Mouse (Mus musculus) CH12.LX (cell line): Measurements from ENCODE around the gene Erc1. TPM values are rescaled to one million over a fixed set of nuclear protein-coding genes. Genes with fewer than 3 reads are reported as not detected.

Experiments used
- DNase-seq: peaks from one replicate; pipeline ENCODE4 v3.0.0-alpha.2; 2013; ENCODE audit errors: extremely low read depth
- H3K27ac ChIP-seq: 2 replicates; pipeline ENCODE4 v1.5.1; 2012; ENCODE audit warnings: low read depth, mild to moderate bottlenecking, control low read depth, moderate library complexity; ENCODE audit not compliant: insufficient read depth
- H3K27me3 ChIP-seq: replicated peaks from 2 replicates; pipeline ENCODE3; 2012; ENCODE audit warnings: inconsistent platforms
- H3K36me3 ChIP-seq, 2 experiments: replicated peaks in 1 of 2; 2 replicates each; pipeline versions ENCODE3 to v1.6.1; 2012; ENCODE audit warnings: inconsistent platforms in 1 of 2, low read length in 1 of 2, mild to moderate bottlenecking in 1 of 2, mixed read lengths in 1 of 2, moderate library complexity in 1 of 2; ENCODE audit not compliant: control insufficient read depth in 1 of 2, insufficient read depth in 1 of 2
- H3K4me1 ChIP-seq, 2 experiments: 2 replicates each; pipeline ENCODE4 v1.6.1; 2012; ENCODE audit warnings: inconsistent platforms in 1 of 2, moderate library complexity in 1 of 2; ENCODE audit not compliant: insufficient read depth in 2 of 2, control insufficient read depth in 1 of 2
- H3K4me2 ChIP-seq: 2 replicates; pipeline ENCODE4 v1.6.1; 2012; ENCODE audit warnings: low read depth, mild to moderate bottlenecking, control low read depth; ENCODE audit not compliant: poor library complexity, insufficient read depth, severe bottlenecking
- H3K4me3 ChIP-seq, 3 experiments: fragments of 150-350 bp in 1 of 3; sonication (generic) in 1 of 3; replicated peaks in 1 of 3; 2 replicates each; pipeline versions ENCODE3 to v1.5.1; 2011 to 2012; ENCODE audit warnings: low read depth in 2 of 3, low read length in 2 of 3, mild to moderate bottlenecking in 2 of 3, moderate library complexity in 2 of 3, control low read depth in 1 of 3, improper control_type of control experiment in 1 of 3, inconsistent platforms in 1 of 3, mixed read lengths in 1 of 3; ENCODE audit not compliant: poor library complexity in 1 of 3
- H3K79me2 ChIP-seq: replicated peaks from 2 replicates; pipeline ENCODE4 v1.6.1; 2012; ENCODE audit warnings: mild to moderate bottlenecking, moderate library complexity; ENCODE audit not compliant: control insufficient read depth, poor library complexity, insufficient read depth, severe bottlenecking; ENCODE audit errors: extremely low read depth
- H3K9ac ChIP-seq: 2 replicates; pipeline ENCODE4 v1.6.1; 2012; ENCODE audit warnings: low read depth, mild to moderate bottlenecking, control low read depth, moderate library complexity; ENCODE audit not compliant: insufficient read depth
- H3K9me3 ChIP-seq: replicated peaks from 2 replicates; pipeline ENCODE3; 2012; ENCODE audit warnings: low read length, inconsistent platforms, mixed read lengths
- BHLHE40 ChIP-seq: IDR thresholded peaks from 2 replicates; pipeline ENCODE4 v1.6.1; 2011; ENCODE audit warnings: mild to moderate bottlenecking, low read depth, low read length, improper control_type of control experiment
- CHD2 ChIP-seq: IDR thresholded peaks from 2 replicates; pipeline ENCODE4 v1.6.1; 2011; ENCODE audit warnings: low read length, improper control_type of control experiment
- EP300 ChIP-seq: IDR thresholded peaks from 2 replicates; pipeline ENCODE4 v1.6.1; 2011; ENCODE audit warnings: low read length, improper control_type of control experiment
- HCFC1 ChIP-seq: IDR thresholded peaks from 2 replicates; pipeline ENCODE4 v1.6.1; 2012; ENCODE audit warnings: low read depth, mild to moderate bottlenecking, inconsistent platforms, low read length, improper control_type of control experiment
- IRF4 ChIP-seq: IDR thresholded peaks from 2 replicates; pipeline ENCODE4 v1.6.1; 2014; ENCODE audit warnings: low read depth, mild to moderate bottlenecking, inconsistent platforms, low read length, improper control_type of control experiment
- JUN ChIP-seq: IDR thresholded peaks from 2 replicates; pipeline ENCODE4 v1.6.1; 2011; ENCODE audit warnings: low read depth, mild to moderate bottlenecking, low read length, improper control_type of control experiment, moderate library complexity; ENCODE audit not compliant: insufficient read depth
- JUND ChIP-seq: conservative IDR thresholded peaks from 2 replicates; pipeline ENCODE4 v1.6.1; 2011; ENCODE audit warnings: low read depth, low read length, improper control_type of control experiment
- KAT2A ChIP-seq: IDR thresholded peaks from 2 replicates; pipeline ENCODE4 v1.6.1; 2012; ENCODE audit warnings: low read length, improper control_type of control experiment, inconsistent platforms; ENCODE audit not compliant: insufficient replicate concordance
- MAFK ChIP-seq: IDR thresholded peaks from 2 replicates; pipeline ENCODE4 v1.6.1; 2011; ENCODE audit warnings: low read length, improper control_type of control experiment; ENCODE audit not compliant: insufficient replicate concordance
- MAX ChIP-seq: IDR thresholded peaks from 2 replicates; pipeline ENCODE4 v1.6.1; 2011; ENCODE audit warnings: low read length, improper control_type of control experiment
- MXI1 ChIP-seq: IDR thresholded peaks from 2 replicates; pipeline ENCODE4 v1.6.1; 2011; ENCODE audit warnings: mild to moderate bottlenecking, low read depth, low read length, improper control_type of control experiment
- NRF1 ChIP-seq: IDR thresholded peaks from 2 replicates; pipeline ENCODE4 v1.6.1; 2014; ENCODE audit warnings: low read depth, mild to moderate bottlenecking, inconsistent platforms, low read length, improper control_type of control experiment, moderate library complexity
- PAX5 ChIP-seq: IDR thresholded peaks from 2 replicates; pipeline ENCODE4 v1.6.1; 2012; ENCODE audit warnings: low read length, inconsistent platforms, mixed read lengths
- POLR2A ChIP-seq: IDR thresholded peaks from 2 replicates; pipeline ENCODE4 v1.6.1; 2011; ENCODE audit warnings: low read depth, mild to moderate bottlenecking, improper control_type of control experiment, low read length
- POLR2AphosphoS2 ChIP-seq: IDR thresholded peaks from 2 replicates; pipeline ENCODE4 v1.6.1; 2011; ENCODE audit warnings: low read depth, low read length, improper control_type of control experiment
- RCOR1 ChIP-seq: conservative IDR thresholded peaks from 2 replicates; pipeline ENCODE4 v1.6.1; 2012; ENCODE audit warnings: low read depth, mild to moderate bottlenecking, inconsistent platforms, low read length, improper control_type of control experiment
- SIN3A ChIP-seq: IDR thresholded peaks from 2 replicates; pipeline ENCODE4 v1.6.1; 2012; ENCODE audit warnings: low read length, improper control_type of control experiment, inconsistent platforms
- SMC3 ChIP-seq: IDR thresholded peaks from 2 replicates; pipeline ENCODE4 v1.6.1; 2011; ENCODE audit warnings: low read depth, low read length, improper control_type of control experiment
- UBTF ChIP-seq: IDR thresholded peaks from 2 replicates; pipeline ENCODE4 v1.6.1; 2012; ENCODE audit warnings: low read depth, mild to moderate bottlenecking, inconsistent platforms, low read length, improper control_type of control experiment, moderate library complexity
- USF1 ChIP-seq: IDR thresholded peaks from 2 replicates; pipeline ENCODE4 v1.6.1; 2014; ENCODE audit warnings: low read depth, mild to moderate bottlenecking, inconsistent platforms, low read length, improper control_type of control experiment
- USF2 ChIP-seq: conservative IDR thresholded peaks from 2 replicates; pipeline ENCODE4 v1.6.1; 2011; ENCODE audit warnings: low read depth, low read length, improper control_type of control experiment
- ZMIZ1 ChIP-seq: IDR thresholded peaks from 2 replicates; pipeline ENCODE4 v1.6.1; 2012; ENCODE audit warnings: low read depth, mild to moderate bottlenecking, inconsistent platforms, low read length, improper control_type of control experiment
- ZNF384 ChIP-seq: IDR thresholded peaks from 2 replicates; pipeline ENCODE4 v1.6.1; 2012; ENCODE audit warnings: low read depth, low read length, improper control_type of control experiment, inconsistent platforms
- dilution Hi-C: fragments of 300-500 bp; cut with MboI; formaldehyde crosslinking; loops from 2 replicates; pipeline ENCODE4 v1.14.3; 2020; ENCODE audit warnings: low sequenced_read_pairs; ENCODE audit not compliant: extremely low pct_unique_long_range_greater_than_20kb, extremely low pct_ligation_motif_present
- in situ Hi-C: fragments of 300-500 bp; cut with MboI; formaldehyde crosslinking; loops from 3 replicates; pipeline ENCODE4 v1.14.3; 2019; ENCODE audit warnings: low sequenced_read_pairs, low pct_ligation_motif_present, low pct_unique_long_range_greater_than_20kb, mixed read lengths
- polyA plus RNA-seq: library from polyadenylated mRNA; unstranded; fragments of >175 nt; gene quantifications from 2 replicates; pipeline ENCODE4 v1.2.1, GENCODE M21; 2012; ENCODE audit warnings: low read depth; ENCODE audit not compliant: insufficient read length
- total RNA-seq, 2 experiments: library from RNA; depleted of rRNA; stranded (reverse); fragments of 300-350 nt in 1 of 2; fragments of >200 nt in 1 of 2; gene quantifications; 2 replicates each; pipeline ENCODE4 v1.2.3; 2012 to 2014

Gene Erc1
- total and polyA plus RNA-seq, 3 experiments, result 1.4 to 3.3 (median 2.5) TPM

- Histone ChIP-seq H3K4me1 (no peaks in the 10 kb centered on the region), H3K27me3 (no peaks in the 10 kb centered on the region), H3K4me3 (no peak overlapping the region), H3K9ac (no peak overlapping the region), H3K36me3 (peaks cover 0 to 3% of the 10 kb centered on the region in 2 experiments), H3K27ac (no peak overlapping the region), H3K9me3 (no peaks in the 10 kb centered on the region), H3K4me2 (no peak overlapping the region), H3K79me2 (no peaks in the 10 kb centered on the region)
- TF ChIP-seq JUN, result no peak
- no peak for TF ChIP-seq ZMIZ1
- no peak for TF ChIP-seq RCOR1
- TF ChIP-seq NRF1, result no peak
- no peak for TF ChIP-seq PAX5
- no peak for TF ChIP-seq MAX
- no peak for TF ChIP-seq POLR2AphosphoS2
- TF ChIP-seq JUND, result no peak
- no peak for TF ChIP-seq UBTF
- no peak for TF ChIP-seq POLR2A
- TF ChIP-seq SMC3, result no peak
- TF ChIP-seq USF2, result no peak
- no peak for TF ChIP-seq ZNF384
- TF ChIP-seq MXI1, result no peak
- TF ChIP-seq KAT2A, result no peak
- no peak for DNase-seq
- dilution Hi-C loops, result no loop called here
- in situ Hi-C loops, result loop anchor here (25.0 kb wide), 2 partner anchors 294 to 531 kb away; partner anchors contain the start of gene Fbxl14
Measured at GRCm38 (mm10) chr6:119781109-119781508, 66.9 kb downstream of the Erc1 start.

GRCm38 (mm10) chr6:119768778-119769177 lies 79.2 kb downstream of the Erc1 start:
- no peak for DNase-seq
- Histone ChIP-seq H3K4me1 (peaks cover 0 to 12% of the 10 kb centered on the region in 2 experiments; a peak in 2 of 4 replicates), H3K9me3 (no peaks in the 10 kb centered on the region), H3K4me2 (no peak overlapping the region), H3K27me3 (no peaks in the 10 kb centered on the region), H3K27ac (no peak overlapping the region), H3K79me2 (no peaks in the 10 kb centered on the region), H3K36me3 (no peaks in the 10 kb centered on the region), H3K4me3 (no peak overlapping the region), H3K9ac (no peak overlapping the region)
- in situ Hi-C loops, result no loop called here
- dilution Hi-C loops, result no loop called here
- TF ChIP-seq ZMIZ1 (no peak), UBTF (no peak), MAFK (no peak), CHD2 (no peak), SMC3 (no peak), SIN3A (no peak), HCFC1 (no peak), USF1 (no peak), BHLHE40 (peak; percentile 58), IRF4 (peak; percentile 61; the same call in 1 of the 2 replicates), EP300 (peak; percentile 57)
